Mouse (Mus musculus): ENCODE measurements at regions not wholly inside any gene's neighbourhood (a gene's known extent, or its start where the extent isn't known, plus 50 kb on each side); places are given as distances from the start of the nearest gene placed in this dataset.
A peak's percentile ranks its signal among the peaks of the same experiment; 100 is the strongest.
"Not testable (repeated sequence)": the region's sequence is repeated elsewhere in the genome, so short reads cannot be mapped to it uniquely, and the experiment has no call there.

DNA sequence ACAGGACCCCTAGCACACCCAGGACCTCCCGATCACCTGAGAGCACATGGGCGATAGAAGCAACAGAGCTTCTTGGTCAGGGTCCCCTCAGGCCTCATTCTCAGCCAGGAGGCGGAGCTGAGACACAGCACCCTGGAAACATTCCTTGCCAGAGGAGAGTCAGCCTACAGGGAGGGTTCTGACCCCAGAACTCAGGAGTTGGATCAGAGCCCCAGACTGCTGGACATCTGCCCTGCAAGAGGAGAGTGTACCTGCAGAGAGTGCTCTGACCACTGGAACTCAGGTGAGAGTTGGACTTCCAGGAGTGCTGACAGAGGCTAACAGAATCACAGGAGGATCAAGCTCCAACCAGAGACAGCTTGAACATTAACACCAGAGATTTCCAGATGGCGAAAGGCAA lies 76.1 kb downstream of the Gpr85 start:
- DNase-seq (ENCODE audit: low spot score) = not testable (repeated sequence)

DNA sequence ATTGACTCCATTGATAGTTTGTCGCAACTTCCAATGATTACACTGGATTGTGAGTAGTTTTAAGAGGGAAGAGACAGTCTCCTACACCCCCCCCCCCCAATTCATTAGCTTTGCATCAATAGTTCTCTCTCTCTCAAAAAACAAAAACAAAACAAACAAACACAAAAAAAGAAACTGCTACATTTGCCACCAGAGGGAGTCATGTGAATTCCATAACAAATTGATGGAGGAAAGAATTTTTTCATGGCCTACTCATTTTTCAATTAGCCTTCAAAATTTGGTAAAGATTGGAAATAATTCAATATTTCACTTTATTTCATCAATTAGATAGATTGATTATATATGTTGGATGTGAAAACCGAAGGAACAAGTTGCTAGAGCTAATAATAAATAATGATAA lies 80.3 kb downstream of the Gpr85 start:
- no peak for DNase-seq (ENCODE audit: low spot score)

DNA sequence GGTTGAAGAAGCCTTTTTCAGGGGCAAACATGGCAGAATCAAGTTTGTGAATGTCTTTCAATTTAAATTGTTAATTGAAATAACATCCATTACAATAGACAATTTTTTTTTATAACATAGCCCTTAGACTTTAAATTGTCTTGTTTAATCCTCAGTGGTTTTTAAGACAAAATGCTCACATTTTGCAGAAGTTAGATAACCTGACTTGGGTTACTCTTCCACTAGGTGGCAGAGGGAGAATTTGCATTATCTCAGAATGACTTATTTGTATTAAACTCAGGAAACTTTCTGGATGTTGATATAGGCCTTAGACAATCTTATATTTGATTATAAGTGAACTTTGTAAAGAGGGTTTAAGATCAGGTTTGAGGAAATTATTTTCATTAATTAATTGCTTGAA lies 80.8 kb downstream of the Gpr85 start:
- no peak for DNase-seq (ENCODE audit: low spot score)

GRCm38 (mm10) chr6:13748931-13749638 lies 71.3 kb upstream of the Bmt2 start:
- no peak for DNase-seq (ENCODE audit: low spot score)

DNA sequence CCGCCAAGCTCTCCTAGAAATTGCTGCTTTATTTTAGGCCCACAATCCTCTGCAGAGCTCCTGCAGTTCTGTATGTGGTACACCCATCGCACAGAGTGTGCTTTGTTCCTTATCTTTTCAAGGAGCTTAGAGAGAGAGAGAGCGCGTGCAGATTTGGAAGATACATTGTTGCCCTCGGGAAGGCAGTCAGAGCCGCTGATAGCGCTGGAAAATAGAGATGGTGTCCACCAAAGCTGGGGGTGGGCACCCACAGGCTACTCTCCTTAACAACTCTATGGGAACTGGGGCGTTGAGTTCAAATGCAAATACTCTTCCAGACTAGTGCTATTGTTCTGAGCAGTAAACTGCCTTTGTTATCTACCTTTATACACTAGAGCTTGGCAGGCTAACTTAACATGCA lies 70.2 kb upstream of the Bmt2 start:
- DNase-seq (ENCODE audit: low spot score) = no peak

- DNase-seq (ENCODE audit: low spot score) = peak; percentile 11
Observed at GRCm38 (mm10) chr6:13746577-13747482, 69.1 kb upstream of the Bmt2 start.

Data from layer of hippocampus, adult 11-12 months (tissue).